Mouse (Mus musculus) hindbrain, embryonic 13.5 days (tissue): Measurements from ENCODE around the gene Rhbdf1. TPM values are rescaled to one million over a fixed set of nuclear protein-coding genes. Genes with fewer than 3 reads are reported as not detected.
A peak's percentile ranks its signal among the peaks of the same experiment; 100 is the strongest.

ENCODE experiments used
- ATAC-seq: fragments of 200-750 bp; cut with Nextera tagmentation; 2 replicates; pipeline ENCODE4 v1.8.0; 2017; ENCODE audit warnings: moderate TSS enrichment; ENCODE audit not compliant: low FRiP score
- H3K27ac ChIP-seq: fragments of 300-500 bp; sonication (generic); 2 replicates; pipeline ENCODE4 v1.5.1; 2015; ENCODE audit warnings: inconsistent platforms, mild to moderate bottlenecking, moderate library complexity
- H3K27me3 ChIP-seq: fragments of 300-500 bp; sonication (generic); 2 replicates; pipeline ENCODE4 v1.6.1; 2015; ENCODE audit warnings: mild to moderate bottlenecking, inconsistent platforms
- H3K36me3 ChIP-seq: fragments of 300-500 bp; sonication (generic); 2 replicates; pipeline ENCODE4 v1.6.1; 2015; ENCODE audit warnings: mild to moderate bottlenecking, inconsistent platforms
- H3K4me1 ChIP-seq: fragments of 300-500 bp; sonication (generic); replicated peaks from 2 replicates; pipeline ENCODE4 v1.6.1; 2015; ENCODE audit warnings: inconsistent platforms
- H3K4me2 ChIP-seq: fragments of 300-500 bp; sonication (generic); 2 replicates; pipeline ENCODE4 v1.6.1; 2015; ENCODE audit warnings: inconsistent platforms, mild to moderate bottlenecking, moderate library complexity
- H3K4me3 ChIP-seq: fragments of 300-500 bp; sonication (generic); 2 replicates; pipeline ENCODE4 v1.5.1; 2015; ENCODE audit warnings: mild to moderate bottlenecking, inconsistent platforms
- H3K9ac ChIP-seq: fragments of 300-500 bp; sonication (generic); 2 replicates; pipeline ENCODE4 v1.6.1; 2015; ENCODE audit warnings: mild to moderate bottlenecking, inconsistent platforms
- H3K9me3 ChIP-seq: fragments of 300-500 bp; sonication (generic); 2 replicates; pipeline ENCODE4 v1.6.1; 2016; ENCODE audit warnings: inconsistent platforms
- WGBS: fragments of 180-500 bp; shearing (Covaris S2); methylation state at CpG from one replicate; pipeline ENCODE4 v1.1.7; 2015; 5-methylcytosine and 5-hydroxymethylcytosine counted together
- polyA plus RNA-seq: library from polyadenylated mRNA; unstranded; fragments of >200 nt; fragmentation: Nextera tagmentation; extraction: Ambion mirVana; gene quantifications from 2 replicates; pipeline ENCODE4 v1.2.1, GENCODE M21; 2015

Rhbdf1 gene
- polyA plus RNA-seq, 1 experiment from 2014 or later, result 24.1 TPM

DNA sequence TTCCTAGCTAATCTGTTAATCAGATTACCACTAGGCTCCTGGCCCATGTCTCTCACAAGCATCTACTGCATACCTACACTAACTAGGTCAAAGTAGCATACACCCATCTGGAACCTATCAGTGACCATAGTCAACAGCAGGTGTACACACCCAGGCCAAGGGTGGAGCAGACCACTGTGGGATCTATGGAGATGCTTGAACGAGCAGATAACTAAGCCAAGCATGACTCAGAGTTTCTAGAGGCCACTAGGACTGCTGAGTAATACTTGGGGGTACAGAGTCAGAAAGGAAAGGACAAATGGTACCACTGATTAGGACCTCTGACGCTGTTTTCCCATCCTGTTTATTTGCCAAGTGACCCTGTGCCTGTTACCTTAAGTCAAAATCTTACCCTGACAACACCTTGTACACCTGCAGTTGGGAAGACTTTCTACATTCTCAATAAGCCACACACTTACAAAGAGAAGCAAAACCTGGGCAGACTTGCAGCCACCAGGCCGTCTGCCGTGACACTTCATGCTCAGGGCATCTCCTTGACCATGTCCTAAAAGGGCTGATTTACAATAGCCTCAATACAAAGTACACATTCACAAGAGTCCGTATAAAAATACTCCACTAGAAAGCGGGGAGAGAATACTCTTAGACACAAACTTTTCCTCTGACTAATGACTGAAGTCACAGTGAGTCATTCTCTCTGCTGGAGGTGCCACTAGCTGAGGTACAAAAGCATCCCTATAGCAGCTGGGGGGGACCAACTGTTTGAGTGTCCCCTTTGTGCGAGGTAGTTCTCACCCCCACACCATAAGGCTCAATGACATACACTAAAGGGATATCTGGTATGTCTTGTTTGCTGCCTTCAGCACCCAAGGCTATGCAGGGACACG, 29.0 kb upstream of the Rhbdf1 start:
- Histone ChIP-seq H3K9me3 (no peaks in the 10 kb centered on the region), H3K4me1 (no peaks in the 10 kb centered on the region), H3K27ac (no peak overlapping the region), H3K27me3 (no peaks in the 10 kb centered on the region), H3K4me3 (no peak overlapping the region), H3K9ac (no peak overlapping the region), H3K4me2 (no peak overlapping the region), H3K36me3 (peaks cover 87% of the 10 kb centered on the region)
- no peak for ATAC-seq
- 89% methylated on average over 8 of the region's 8 CpGs for WGBS

DNA sequence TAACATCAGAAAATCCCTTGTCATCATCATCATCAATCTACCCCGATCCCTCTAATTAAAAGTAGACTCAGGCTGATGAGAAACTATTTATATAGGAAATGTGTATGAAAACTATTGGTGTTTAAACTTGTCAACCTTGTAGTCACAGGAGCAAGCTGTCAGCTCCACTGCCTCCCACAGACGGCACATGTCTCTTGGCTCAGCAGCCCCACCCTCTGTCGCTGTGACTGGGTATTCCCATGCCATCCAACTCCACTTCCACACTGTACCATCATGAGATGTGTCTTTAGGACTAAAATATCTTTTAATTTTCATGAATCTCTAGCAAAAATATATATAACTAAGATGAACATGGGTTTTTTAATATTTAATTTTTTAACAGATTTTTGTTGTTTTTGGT, 26.2 kb upstream of the Rhbdf1 start:
- Histone ChIP-seq H3K27ac (no peak overlapping the region), H3K4me3 (no peak overlapping the region), H3K36me3 (peaks cover 79% of the 10 kb centered on the region), H3K4me2 (no peak overlapping the region), H3K9ac (no peak overlapping the region), H3K4me1 (no peaks in the 10 kb centered on the region), H3K9me3 (no peaks in the 10 kb centered on the region), H3K27me3 (no peaks in the 10 kb centered on the region)
- WGBS, result 86% methylated on average over 3 of the region's 3 CpGs
- no peak for ATAC-seq

DNA sequence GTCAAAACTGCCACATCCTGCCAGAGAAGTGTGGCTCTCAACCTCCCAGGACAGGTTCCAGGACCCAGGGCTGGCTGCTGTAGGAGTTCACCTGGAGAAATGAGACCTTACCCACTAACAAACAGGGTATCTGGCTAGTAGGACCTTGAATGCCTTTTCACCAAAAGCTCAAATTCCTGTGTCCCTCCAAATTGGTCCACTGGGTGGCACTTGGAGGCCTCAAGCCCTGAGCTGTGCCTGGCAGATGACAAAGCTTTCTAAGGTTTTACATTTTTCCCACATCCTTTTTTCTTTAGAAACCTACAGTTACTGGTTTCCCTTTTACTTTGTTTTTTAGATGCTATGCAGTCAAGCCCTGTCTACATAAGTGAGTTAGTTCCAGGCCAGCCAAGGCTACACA, 25.0 kb upstream of the Rhbdf1 start:
- peaks cover 75% of the 10 kb centered on the region for H3K36me3 ChIP-seq
- H3K27me3 ChIP-seq, result no peaks in the 10 kb centered on the region
- no peak for ATAC-seq
- H3K9ac ChIP-seq, result no peak overlapping the region
- H3K4me1 ChIP-seq, result no peaks in the 10 kb centered on the region
- no peak overlapping the region for H3K4me2 ChIP-seq
- no peak overlapping the region for H3K4me3 ChIP-seq
- H3K9me3 ChIP-seq, result no peaks in the 10 kb centered on the region
- no peak overlapping the region for H3K27ac ChIP-seq

DNA sequence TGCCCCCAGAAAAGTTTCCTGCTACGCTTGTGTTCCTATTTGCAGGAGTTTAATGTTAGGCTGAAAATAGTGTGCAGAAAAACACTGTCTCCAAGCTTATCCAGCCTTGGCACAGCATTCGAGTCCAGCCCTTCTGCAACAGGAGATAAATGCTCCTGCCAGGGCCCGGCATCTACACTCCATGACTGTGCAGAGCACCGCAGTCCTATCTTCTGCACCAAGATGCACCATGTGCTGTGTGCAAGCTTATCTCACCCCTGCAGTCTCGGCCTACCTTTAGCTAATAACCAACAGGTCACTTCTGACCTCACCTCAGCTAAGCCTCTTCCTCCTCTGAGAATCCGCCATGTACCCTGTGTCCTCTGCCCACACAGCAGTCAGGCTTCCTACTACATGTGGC, 23.5 kb upstream of the Rhbdf1 start:
- no peak for ATAC-seq
- WGBS, result 95% methylated on average over 6 of the region's 6 CpGs
- Histone ChIP-seq H3K9me3 (no peaks in the 10 kb centered on the region), H3K4me2 (no peak overlapping the region), H3K4me3 (no peak overlapping the region), H3K27me3 (no peaks in the 10 kb centered on the region), H3K4me1 (no peaks in the 10 kb centered on the region), H3K36me3 (peaks cover 76% of the 10 kb centered on the region), H3K9ac (no peak overlapping the region), H3K27ac (no peak overlapping the region)

DNA sequence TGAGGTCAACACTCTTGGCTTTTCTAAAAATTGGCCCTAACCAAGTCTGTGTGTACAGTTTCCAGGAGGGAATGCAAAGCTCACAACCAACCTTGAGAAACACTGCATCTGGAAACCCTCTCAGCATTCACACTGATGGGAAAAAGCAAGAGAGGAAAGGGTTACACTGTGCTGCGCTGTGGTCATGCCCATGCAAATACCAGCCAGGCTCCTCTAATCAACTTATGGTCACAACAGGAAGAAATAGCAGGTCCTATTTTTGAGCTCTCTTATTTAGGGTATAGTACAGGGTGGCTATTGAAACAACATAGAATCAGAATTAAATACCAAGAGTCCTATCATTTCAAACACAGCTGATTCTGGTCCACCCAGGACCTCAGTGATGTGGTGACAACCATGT, 22.5 kb upstream of the Rhbdf1 start:
- no peak overlapping the region for H3K9ac ChIP-seq
- no peak for ATAC-seq
- no peaks in the 10 kb centered on the region for H3K4me1 ChIP-seq
- 97% methylated on average over 1 of the region's 1 CpGs for WGBS
- no peak overlapping the region for H3K27ac ChIP-seq
- no peak overlapping the region for H3K4me2 ChIP-seq
- no peaks in the 10 kb centered on the region for H3K27me3 ChIP-seq
- no peaks in the 10 kb centered on the region for H3K9me3 ChIP-seq
- peaks cover 76% of the 10 kb centered on the region for H3K36me3 ChIP-seq
- H3K4me3 ChIP-seq, result no peak overlapping the region

DNA sequence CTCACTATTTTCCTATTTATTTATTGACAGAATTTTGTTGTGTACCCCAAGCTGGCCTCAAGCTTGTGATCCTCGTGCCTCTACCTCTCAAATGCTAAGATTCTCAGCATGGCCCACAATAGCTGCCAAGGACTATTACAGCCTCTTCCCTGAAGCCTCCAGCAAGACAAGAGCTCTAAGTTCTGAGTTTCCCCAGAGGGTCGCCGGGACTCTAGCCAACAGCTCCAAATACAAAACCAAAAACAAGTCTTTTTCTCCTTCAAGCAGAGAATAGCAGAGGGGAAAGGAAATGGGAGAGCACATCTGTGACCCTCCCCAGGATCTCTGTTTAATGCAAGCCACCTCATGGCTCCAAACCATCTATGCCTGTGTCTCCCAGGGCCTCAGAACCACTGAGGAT, 22.0 kb upstream of the Rhbdf1 start:
- Histone ChIP-seq H3K4me2 (no peak overlapping the region), H3K4me1 (no peaks in the 10 kb centered on the region), H3K27me3 (no peaks in the 10 kb centered on the region), H3K4me3 (no peak overlapping the region), H3K9ac (no peak overlapping the region), H3K27ac (no peak overlapping the region), H3K9me3 (no peaks in the 10 kb centered on the region), H3K36me3 (peaks cover 74% of the 10 kb centered on the region)
- WGBS, result 83% methylated on average over 3 of the region's 3 CpGs
- ATAC-seq, result no peak

DNA sequence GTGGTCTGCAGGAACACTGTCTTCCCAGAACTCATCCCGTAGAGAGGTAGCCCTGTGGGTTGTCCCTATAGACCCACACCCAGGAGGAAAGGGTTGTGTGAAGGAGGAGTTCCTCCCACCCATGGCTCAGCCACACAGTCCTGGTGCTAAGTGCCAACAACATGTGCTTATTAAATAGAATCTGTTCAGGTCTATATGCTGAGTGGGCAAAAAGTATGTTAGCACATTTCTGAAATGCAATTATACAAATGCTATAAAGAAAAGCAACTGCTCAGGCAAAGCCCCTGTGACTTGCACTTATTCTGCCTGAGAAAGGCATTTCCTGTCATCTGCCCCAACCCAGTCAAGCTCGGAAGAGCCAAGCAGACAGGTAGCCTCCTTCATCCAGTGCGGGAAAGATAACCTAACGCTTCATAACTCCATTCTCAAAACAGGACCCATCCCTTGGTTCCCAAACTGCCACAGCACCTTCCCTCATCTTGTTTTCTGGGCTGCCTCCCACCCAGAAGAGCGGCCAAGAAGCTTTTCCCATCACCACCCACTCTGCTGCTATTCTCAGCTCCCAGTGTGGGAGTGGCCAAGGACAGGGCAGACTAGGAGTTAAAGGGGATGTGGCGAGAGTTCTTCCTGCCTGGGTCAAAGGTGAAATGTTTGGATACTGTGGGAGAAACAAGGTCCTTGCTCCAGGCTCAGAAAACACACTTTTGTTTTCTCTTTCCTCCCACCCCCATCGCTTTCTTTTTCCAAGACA, 21.3 kb upstream of the Rhbdf1 start:
- H3K4me2 ChIP-seq, result no peak overlapping the region
- WGBS, result 77% methylated on average over 7 of the region's 7 CpGs
- H3K4me3 ChIP-seq, result no peak overlapping the region
- H3K27me3 ChIP-seq, result no peaks in the 10 kb centered on the region
- H3K4me1 ChIP-seq, result no peaks in the 10 kb centered on the region
- peak overlapping the region; percentile 35; the same call in 1 of the 2 replicates for H3K27ac ChIP-seq
- no peaks in the 10 kb centered on the region for H3K9me3 ChIP-seq
- no peak for ATAC-seq
- H3K9ac ChIP-seq, result no peak overlapping the region
- peaks cover 75% of the 10 kb centered on the region for H3K36me3 ChIP-seq

DNA sequence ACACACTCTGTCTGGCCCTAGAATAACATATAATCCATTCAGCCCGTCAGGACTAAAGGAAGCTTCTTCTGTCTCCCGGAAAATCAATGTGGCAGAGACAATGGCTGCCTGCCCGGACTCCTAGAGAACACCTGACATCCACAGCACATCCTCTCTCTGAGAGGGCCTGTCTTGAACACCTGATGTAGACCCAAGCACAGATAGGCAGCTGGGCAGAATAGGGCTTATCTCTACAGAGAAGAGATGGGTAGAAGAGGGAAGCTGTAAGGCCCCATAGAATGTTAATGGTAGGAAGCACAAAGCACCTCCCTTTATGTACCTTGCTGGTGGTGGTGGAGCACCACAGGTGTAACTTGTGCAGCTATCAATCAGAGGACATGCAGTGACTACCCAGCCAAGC, 20.1 kb upstream of the Rhbdf1 start:
- ATAC-seq, result no peak
- H3K27ac ChIP-seq, result no peak overlapping the region
- H3K4me2 ChIP-seq, result no peak overlapping the region
- H3K9ac ChIP-seq, result no peak overlapping the region
- peaks cover 2% of the 10 kb centered on the region; the same call in 1 of the 2 replicates for H3K4me1 ChIP-seq
- H3K27me3 ChIP-seq, result no peaks in the 10 kb centered on the region
- H3K4me3 ChIP-seq, result no peak overlapping the region
- 85% methylated on average over 3 of the region's 3 CpGs for WGBS
- H3K36me3 ChIP-seq, result peaks cover 66% of the 10 kb centered on the region
- H3K9me3 ChIP-seq, result no peaks in the 10 kb centered on the region

DNA sequence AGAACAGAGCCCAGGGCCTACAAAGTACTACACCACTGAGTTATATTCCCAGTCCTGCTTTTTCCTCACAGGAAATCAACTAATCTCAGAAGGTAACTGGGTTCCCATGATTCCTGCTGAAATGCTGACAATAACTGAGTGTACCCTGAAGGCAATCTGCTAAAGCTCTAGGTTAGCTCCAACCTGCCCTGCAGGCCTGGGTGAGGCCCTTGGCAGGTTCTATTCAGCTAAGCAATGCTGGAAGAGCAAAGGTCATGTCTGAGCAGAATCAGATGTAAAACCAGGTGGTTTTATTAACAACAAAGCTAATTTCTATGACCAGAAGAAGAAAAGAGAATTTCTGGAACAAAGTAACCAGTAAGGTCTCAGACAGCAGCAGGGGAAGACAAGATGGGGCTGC, 19.3 kb upstream of the Rhbdf1 start:
- no peak overlapping the region; the same call in 1 of the 2 replicates for H3K27ac ChIP-seq
- ATAC-seq, result no peak
- no peaks in the 10 kb centered on the region for H3K9me3 ChIP-seq
- H3K4me3 ChIP-seq, result no peak overlapping the region
- peaks cover 11% of the 10 kb centered on the region for H3K4me1 ChIP-seq
- H3K36me3 ChIP-seq, result peaks cover 64% of the 10 kb centered on the region
- H3K4me2 ChIP-seq, result no peak overlapping the region
- H3K27me3 ChIP-seq, result no peaks in the 10 kb centered on the region
- no peak overlapping the region for H3K9ac ChIP-seq

DNA sequence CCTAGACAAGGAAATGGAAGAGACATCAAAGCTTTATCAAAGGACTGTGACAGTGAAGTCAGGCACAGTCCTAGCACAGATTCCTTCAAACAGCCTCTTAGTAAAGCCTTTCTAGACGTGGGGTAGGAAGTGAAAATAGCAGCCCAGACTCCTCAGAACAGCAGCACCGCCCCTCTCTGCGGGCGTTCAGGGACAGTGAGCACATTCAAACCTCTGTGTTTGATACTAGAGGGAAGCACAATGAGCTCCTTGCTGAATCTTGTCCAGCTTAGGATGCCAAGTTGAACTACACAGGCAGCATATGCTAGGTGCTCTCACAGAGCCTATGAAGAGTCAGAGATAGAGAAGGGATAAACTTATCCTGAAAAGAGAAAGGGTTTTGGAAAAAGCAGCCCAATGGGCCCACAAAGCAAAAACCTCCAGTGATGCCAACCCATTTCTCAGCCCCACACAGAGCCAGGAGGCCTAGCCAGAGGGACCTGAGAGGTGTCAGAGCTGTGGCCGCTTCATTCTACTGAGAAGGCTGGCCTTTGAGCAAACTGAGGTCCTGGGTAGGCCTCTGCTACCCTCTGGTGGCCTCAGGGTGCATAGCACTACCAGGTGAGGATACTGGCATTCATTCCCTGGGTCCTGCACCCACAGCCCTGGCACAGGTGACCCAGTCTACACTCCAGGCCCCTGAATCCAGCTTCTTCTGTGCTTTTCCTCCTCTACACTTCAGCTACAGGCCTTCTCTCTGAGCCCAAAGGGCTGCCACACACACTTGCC, 16.2 kb upstream of the Rhbdf1 start:
- H3K36me3 ChIP-seq, result peaks cover 64% of the 10 kb centered on the region
- 67% methylated on average over 5 of the region's 5 CpGs for WGBS
- no peak overlapping the region for H3K27ac ChIP-seq
- peaks cover 42% of the 10 kb centered on the region for H3K4me1 ChIP-seq
- no peak overlapping the region for H3K4me3 ChIP-seq
- no peak; the same call in 1 of the 2 replicates for ATAC-seq
- H3K4me2 ChIP-seq, result no peak overlapping the region
- no peaks in the 10 kb centered on the region for H3K9me3 ChIP-seq
- no peaks in the 10 kb centered on the region for H3K27me3 ChIP-seq
- H3K9ac ChIP-seq, result no peak overlapping the region

DNA sequence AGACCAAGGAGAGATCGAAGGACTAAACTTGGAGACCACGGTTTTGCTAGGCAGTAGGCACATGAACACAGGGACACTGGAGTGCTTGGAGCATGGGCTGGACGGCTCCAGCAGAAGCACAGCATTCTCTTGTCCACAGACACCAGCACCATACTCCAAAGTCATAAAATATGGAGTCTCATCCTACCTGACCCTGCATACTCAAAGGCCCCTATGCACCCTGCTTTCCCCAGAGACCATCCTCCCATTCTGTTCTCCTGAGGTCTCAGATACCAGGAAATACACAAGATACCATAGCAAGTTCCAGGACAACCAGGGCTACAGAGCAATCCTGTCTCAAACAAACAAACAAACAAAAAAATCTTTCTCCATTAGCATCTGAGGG, 15.3 kb upstream of the Rhbdf1 start:
- no peak overlapping the region for H3K4me2 ChIP-seq
- H3K4me3 ChIP-seq, result no peak overlapping the region
- peak overlapping the region; percentile 77; the same call in 1 of the 2 replicates for H3K27ac ChIP-seq
- no peaks in the 10 kb centered on the region for H3K27me3 ChIP-seq
- ATAC-seq, result no peak
- peaks cover 68% of the 10 kb centered on the region for H3K36me3 ChIP-seq
- 92% methylated on average over 3 of the region's 3 CpGs for WGBS
- H3K9me3 ChIP-seq, result no peaks in the 10 kb centered on the region
- peaks cover 43% of the 10 kb centered on the region for H3K4me1 ChIP-seq
- H3K9ac ChIP-seq, result no peak overlapping the region

DNA sequence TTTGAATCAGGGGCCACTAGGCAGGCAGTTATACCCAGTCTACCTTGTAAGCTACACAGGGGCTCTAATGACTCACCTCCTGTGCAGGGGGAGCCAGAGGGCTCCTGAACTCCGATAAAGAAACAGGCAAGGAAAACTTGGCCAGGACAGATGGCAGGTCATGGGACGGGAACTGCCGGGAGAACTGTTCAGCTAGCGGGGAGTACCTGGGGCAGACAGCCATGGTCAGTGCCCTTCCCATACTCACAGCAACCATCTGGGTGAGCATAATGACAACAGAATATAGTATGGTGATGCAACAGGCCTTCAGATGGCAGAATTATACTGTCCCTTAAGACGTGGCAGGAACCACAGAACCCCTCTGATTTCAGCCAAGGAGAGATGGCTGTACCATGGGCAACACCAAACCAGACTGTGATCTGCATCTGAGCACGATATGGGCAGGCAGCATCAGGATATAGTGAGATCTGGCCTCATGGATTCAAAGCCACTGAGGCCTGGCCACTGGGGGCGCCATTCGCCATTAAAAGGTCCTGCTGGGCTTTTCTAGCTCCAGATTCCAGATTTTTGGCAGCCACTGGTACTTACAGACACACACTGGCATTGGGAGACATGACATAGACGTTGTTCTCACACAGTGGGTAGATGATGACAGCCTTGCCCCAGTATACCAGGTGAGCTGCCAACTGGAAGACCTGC, 14.8 kb upstream of the Rhbdf1 start:
- no peak overlapping the region for H3K4me3 ChIP-seq
- H3K4me1 ChIP-seq, result peaks cover 43% of the 10 kb centered on the region
- H3K4me2 ChIP-seq, result no peak overlapping the region
- H3K9me3 ChIP-seq, result no peaks in the 10 kb centered on the region
- WGBS, result 54% methylated on average over 9 of the region's 9 CpGs
- H3K27ac ChIP-seq, result peak overlapping the region; percentile 77
- peak overlapping the region; percentile 46; the same call in 1 of the 2 replicates for H3K9ac ChIP-seq
- ATAC-seq, result no peak
- no peaks in the 10 kb centered on the region for H3K27me3 ChIP-seq
- H3K36me3 ChIP-seq, result peaks cover 68% of the 10 kb centered on the region
